Mouse (Mus musculus) olfactory bulb, adult 2 months (tissue): ENCODE results near the gene Tagln. TPM values are rescaled to one million over a fixed set of nuclear protein-coding genes. Genes with fewer than 3 reads are reported as not detected.

Source experiments
- H3K27ac ChIP-seq: fragments of 200-500 bp; 2 replicates; pipeline ENCODE4 v1.5.1; 2012; ENCODE audit warnings: low read depth, low read length; ENCODE audit not compliant: insufficient read depth
- H3K4me1 ChIP-seq: fragments of 200-500 bp; 2 replicates; pipeline ENCODE4 v1.6.1; 2012; ENCODE audit warnings: low read length; ENCODE audit not compliant: control insufficient read depth, insufficient read depth
- H3K4me3 ChIP-seq: fragments of 200-500 bp; 2 replicates; pipeline ENCODE4 v1.5.1; 2012; ENCODE audit warnings: mild to moderate bottlenecking, low read depth, low read length, moderate library complexity; ENCODE audit not compliant: insufficient read depth
- CTCF ChIP-seq: fragments of 200-500 bp; IDR thresholded peaks from 2 replicates; pipeline ENCODE4 v1.5.1; 2012; ENCODE audit warnings: low read depth, mild to moderate bottlenecking, low read length, moderate library complexity; ENCODE audit not compliant: insufficient read depth
- POLR2A ChIP-seq: fragments of 200-500 bp; IDR thresholded peaks from 2 replicates; pipeline ENCODE4 v1.6.1; 2012; ENCODE audit warnings: mild to moderate bottlenecking, low read depth, low read length, moderate library complexity; ENCODE audit not compliant: insufficient read depth
- WGBS: fragments of 180-500 bp; shearing (Covaris S2); methylation state at CpG from one replicate; pipeline ENCODE4 v1.1.7; 2018; 5-methylcytosine and 5-hydroxymethylcytosine counted together
- polyA plus RNA-seq: library from polyadenylated mRNA; stranded (reverse); fragments of >200 nt; gene quantifications from 2 replicates; pipeline ENCODE4 v1.2.4, GENCODE M21; 2012; ENCODE audit warnings: low replicate concordance; ENCODE audit not compliant: missing spikeins, insufficient read depth, insufficient read length

Tagln gene
- polyA plus RNA-seq, 1 experiment: not detected

GRCm38 (mm10) chr9:45961855-45962254 lies 26.0 kb upstream of the Tagln start:
- no peak overlapping the region for H3K27ac ChIP-seq
- TF ChIP-seq POLR2A: no peak
- no peak for TF ChIP-seq CTCF
- no peak overlapping the region for H3K4me3 ChIP-seq
- no peaks in the 10 kb centered on the region for H3K4me1 ChIP-seq
- 70% methylated on average over 2 of the region's 2 CpGs for WGBS

GRCm38 (mm10) chr9:45959661-45960060 lies 23.8 kb upstream of the Tagln start:
- 89% methylated on average over 7 of the region's 7 CpGs for WGBS
- no peak for TF ChIP-seq POLR2A
- no peak for TF ChIP-seq CTCF
- H3K27ac ChIP-seq: no peak overlapping the region
- H3K4me1 ChIP-seq: peaks cover 3% of the 10 kb centered on the region; the same call in 1 of the 2 replicates
- H3K4me3 ChIP-seq: no peak overlapping the region

GRCm38 (mm10) chr9:45958851-45959250 lies 23.0 kb upstream of the Tagln start:
- 26% methylated on average over 4 of the region's 4 CpGs for WGBS
- TF ChIP-seq CTCF (no peak), POLR2A (no peak)
- Histone ChIP-seq H3K4me1 (peaks cover 6% of the 10 kb centered on the region), H3K27ac (no peak overlapping the region), H3K4me3 (no peak overlapping the region)

- WGBS: 36% methylated on average over 7 of the region's 7 CpGs
- no peak overlapping the region for H3K27ac ChIP-seq
- no peak for TF ChIP-seq CTCF
- TF ChIP-seq POLR2A: no peak
- H3K4me1 ChIP-seq: peaks cover 11% of the 10 kb centered on the region
- no peak overlapping the region for H3K4me3 ChIP-seq
These were observed 22.3 kb upstream of the Tagln start for GRCm38 (mm10) chr9:45958023-45958670.

- TF ChIP-seq POLR2A (peak; percentile 80), CTCF (no peak)
- Histone ChIP-seq H3K4me1 (peaks cover 14% of the 10 kb centered on the region), H3K27ac (peak within 1 kb of the TSS; percentile 88), H3K4me3 (peak within 1 kb of the TSS; percentile 88)
- under 1% methylated on average over 48 of the region's 48 CpGs for WGBS
These were observed 19.5 kb upstream of the Tagln start, which contains the start of gene Sidt2 for GRCm38 (mm10) chr9:45955107-45955963. Sidt2 (minus strand) TSS chr9:45955258.

GRCm38 (mm10) chr9:45954294-45955106 lies 18.6 kb upstream of the Tagln start:
- Histone ChIP-seq H3K4me3 (peak overlapping the region; percentile 88), H3K27ac (peak overlapping the region; percentile 66), H3K4me1 (peaks cover 14% of the 10 kb centered on the region)
- no peak for TF ChIP-seq CTCF
- no peak for TF ChIP-seq POLR2A
- under 1% methylated on average over 63 of the region's 63 CpGs for WGBS

- peak overlapping the region; percentile 88 for H3K4me3 ChIP-seq
- peaks cover 14% of the 10 kb centered on the region for H3K4me1 ChIP-seq
- 36% methylated on average over 13 of the region's 13 CpGs for WGBS
- peak overlapping the region; percentile 5; the same call in 1 of the 2 replicates for H3K27ac ChIP-seq
- no peak for TF ChIP-seq POLR2A
- TF ChIP-seq CTCF: no peak
These were observed 17.8 kb upstream of the Tagln start for GRCm38 (mm10) chr9:45953511-45954293.

GRCm38 (mm10) chr9:45952890-45953289 lies 17.0 kb upstream of the Tagln start:
- 73% methylated on average over 7 of the region's 7 CpGs for WGBS
- H3K4me3 ChIP-seq: 0 out of 2 replicates have a peak overlapping the region, but pooled peaks have one; percentile 8
- TF ChIP-seq CTCF (no peak), POLR2A (no peak)
- H3K4me1 ChIP-seq: peaks cover 14% of the 10 kb centered on the region
- H3K27ac ChIP-seq: no peak overlapping the region
